Mouse (Mus musculus) liver, embryonic 13.5 days (tissue): ENCODE results near the gene Slc17a4. TPM values are rescaled to one million over a fixed set of nuclear protein-coding genes. Genes with fewer than 3 reads are reported as not detected.
A peak's percentile ranks its signal among the peaks of the same experiment; 100 is the strongest.

ENCODE experiments used
- ATAC-seq: fragments of 200-750 bp; cut with Nextera tagmentation; 2 replicates; pipeline ENCODE4 v1.8.0; 2017; ENCODE audit warnings: low read depth, mild to moderate bottlenecking, moderate number of reproducible peaks, moderate library complexity
- DNase-seq: peaks from one replicate; pipeline ENCODE4 v3.0.0; 2022
- H3K27ac ChIP-seq: fragments of 300-500 bp; sonication (generic); 2 replicates; pipeline ENCODE4 v1.5.1; 2015; ENCODE audit warnings: moderate library complexity, mild to moderate bottlenecking, inconsistent platforms
- H3K27me3 ChIP-seq: fragments of 300-500 bp; sonication (generic); 2 replicates; pipeline ENCODE4 v1.6.1; 2015; ENCODE audit warnings: mild to moderate bottlenecking, inconsistent platforms
- H3K36me3 ChIP-seq: fragments of 300-500 bp; sonication (generic); 2 replicates; pipeline ENCODE4 v1.6.1; 2015; ENCODE audit warnings: mild to moderate bottlenecking, inconsistent platforms
- H3K4me1 ChIP-seq: fragments of 300-500 bp; sonication (generic); replicated peaks from 2 replicates; pipeline ENCODE4 v1.6.1; 2015; ENCODE audit warnings: inconsistent platforms
- H3K4me2 ChIP-seq: fragments of 300-500 bp; sonication (generic); 2 replicates; pipeline ENCODE4 v1.6.1; 2015; ENCODE audit warnings: inconsistent platforms, mild to moderate bottlenecking, moderate library complexity
- H3K4me3 ChIP-seq: fragments of 300-500 bp; sonication (generic); replicated peaks from 2 replicates; pipeline ENCODE4 v1.5.1; 2015; ENCODE audit warnings: mild to moderate bottlenecking, inconsistent platforms
- H3K9ac ChIP-seq: fragments of 300-500 bp; sonication (generic); 2 replicates; pipeline ENCODE4 v1.6.1; 2015; ENCODE audit warnings: mild to moderate bottlenecking, inconsistent platforms
- H3K9me3 ChIP-seq: fragments of 300-500 bp; sonication (generic); replicated peaks from 2 replicates; pipeline ENCODE4 v1.6.1; 2016; ENCODE audit warnings: inconsistent platforms
- WGBS: fragments of 180-500 bp; shearing (Covaris S2); methylation state at CpG from one replicate; pipeline ENCODE4 v1.1.7; 2015; ENCODE audit not compliant: insufficient replicate concordance; 5-methylcytosine and 5-hydroxymethylcytosine counted together
- polyA plus RNA-seq: library from polyadenylated mRNA; unstranded; fragments of >200 nt; fragmentation: Nextera tagmentation; extraction: Ambion mirVana; gene quantifications from 2 replicates; pipeline ENCODE4 v1.2.1, GENCODE M21; 2015

Slc17a4 gene
- polyA plus RNA-seq, 1 experiment from 2014 or later = 0.06 TPM

GRCm38 (mm10) chr13:23930461-23930860 is 15.7 kb upstream of the Slc17a4 start:
- Histone ChIP-seq H3K4me3 (no peak overlapping the region), H3K36me3 (no peaks in the 10 kb centered on the region), H3K27me3 (no peaks in the 10 kb centered on the region), H3K9me3 (no peaks in the 10 kb centered on the region), H3K27ac (no peak overlapping the region), H3K9ac (no peak overlapping the region), H3K4me1 (peaks cover 7% of the 10 kb centered on the region), H3K4me2 (no peak overlapping the region)
- DNase-seq = no peak
- 75% methylated on average over 9 of the region's 9 CpGs for WGBS
- ATAC-seq = no peak

- Histone ChIP-seq H3K27me3 (no peaks in the 10 kb centered on the region), H3K9me3 (no peaks in the 10 kb centered on the region), H3K9ac (no peak overlapping the region), H3K27ac (no peak overlapping the region), H3K4me3 (no peak overlapping the region), H3K36me3 (no peaks in the 10 kb centered on the region), H3K4me1 (peaks cover 7% of the 10 kb centered on the region), H3K4me2 (no peak overlapping the region)
- DNase-seq (no peak), ATAC-seq (peak; percentile 51)
- WGBS = 27% methylated on average over 3 of the region's 3 CpGs
Observed at GRCm38 (mm10) chr13:23928637-23929036, 13.8 kb upstream of the Slc17a4 start.

- 63% methylated on average over 2 of the region's 2 CpGs for WGBS
- Histone ChIP-seq H3K4me1 (peaks cover 7% of the 10 kb centered on the region), H3K4me2 (no peak overlapping the region)
Observed at GRCm38 (mm10) chr13:23925792-23926191, 11.0 kb upstream of the Slc17a4 start.

GRCm38 (mm10) chr13:23917674-23918073 is 2.9 kb upstream of the Slc17a4 start:
- Histone ChIP-seq H3K4me2 (no peak overlapping the region), H3K9me3 (no peaks in the 10 kb centered on the region), H3K4me1 (peaks cover 37% of the 10 kb centered on the region), H3K4me3 (no peak overlapping the region), H3K27ac (no peak overlapping the region), H3K27me3 (no peaks in the 10 kb centered on the region), H3K9ac (no peak overlapping the region), H3K36me3 (no peaks in the 10 kb centered on the region)
- no peak for ATAC-seq
- DNase-seq = no peak
- WGBS = 26% methylated on average over 4 of the region's 4 CpGs

More at GRCm38 (mm10) chr13:23925792-23926191, 11.0 kb upstream of the Slc17a4 start:
- no peak overlapping the region for H3K4me3 ChIP-seq
- H3K27ac ChIP-seq = no peak overlapping the region
- no peaks in the 10 kb centered on the region for H3K9me3 ChIP-seq
- DNase-seq = no peak
- H3K27me3 ChIP-seq = no peaks in the 10 kb centered on the region
- no peak for ATAC-seq
- no peaks in the 10 kb centered on the region for H3K36me3 ChIP-seq
- no peak overlapping the region for H3K9ac ChIP-seq

- Histone ChIP-seq H3K9ac (no peak overlapping the region), H3K4me3 (no peak overlapping the region), H3K4me2 (no peak overlapping the region), H3K4me1 (peaks cover 37% of the 10 kb centered on the region), H3K9me3 (no peaks in the 10 kb centered on the region), H3K27me3 (no peaks in the 10 kb centered on the region), H3K27ac (no peak overlapping the region), H3K36me3 (no peaks in the 10 kb centered on the region)
- 58% methylated on average over 1 of the region's 1 CpGs for WGBS
- DNase-seq = no peak
- no peak for ATAC-seq
Observed at GRCm38 (mm10) chr13:23916132-23916531, 1.3 kb upstream of the Slc17a4 start.

- Histone ChIP-seq H3K27me3 (no peaks in the 10 kb centered on the region), H3K4me1 (peaks cover 53% of the 10 kb centered on the region), H3K9ac (no peak overlapping the region; the same call in 1 of the 2 replicates), H3K4me2 (no peak overlapping the region), H3K36me3 (no peaks in the 10 kb centered on the region), H3K4me3 (no peak overlapping the region), H3K9me3 (no peaks in the 10 kb centered on the region), H3K27ac (peak overlapping the region; percentile 52)
- ATAC-seq (peak; percentile 83), DNase-seq (peak; percentile 11)
- WGBS = 3% methylated on average over 6 of the region's 6 CpGs
Observed at GRCm38 (mm10) chr13:23913791-23914306, 960 bp downstream of the Slc17a4 start.

GRCm38 (mm10) chr13:23911335-23911734 is 3.5 kb downstream of the Slc17a4 start:
- 33% methylated on average over 5 of the region's 5 CpGs for WGBS
- no peaks in the 10 kb centered on the region for H3K27me3 ChIP-seq
- H3K4me1 ChIP-seq = peaks cover 50% of the 10 kb centered on the region
- H3K9me3 ChIP-seq = no peaks in the 10 kb centered on the region
- ATAC-seq = no peak
- H3K4me2 ChIP-seq = no peak overlapping the region
- H3K4me3 ChIP-seq = no peak overlapping the region
- no peak overlapping the region for H3K27ac ChIP-seq
- DNase-seq = no peak
- H3K36me3 ChIP-seq = no peaks in the 10 kb centered on the region
- no peak overlapping the region for H3K9ac ChIP-seq

GRCm38 (mm10) chr13:23910121-23910520 is 4.7 kb downstream of the Slc17a4 start:
- Histone ChIP-seq H3K27ac (no peak overlapping the region), H3K27me3 (no peaks in the 10 kb centered on the region), H3K4me1 (peaks cover 39% of the 10 kb centered on the region), H3K4me2 (no peak overlapping the region), H3K36me3 (no peaks in the 10 kb centered on the region), H3K4me3 (no peak overlapping the region), H3K9ac (no peak overlapping the region), H3K9me3 (no peaks in the 10 kb centered on the region)
- ATAC-seq (no peak), DNase-seq (no peak)
- WGBS = 41% methylated on average over 5 of the region's 5 CpGs

GRCm38 (mm10) chr13:23906906-23907305 is 7.9 kb downstream of the Slc17a4 start:
- Histone ChIP-seq H3K4me3 (no peak overlapping the region), H3K27me3 (no peaks in the 10 kb centered on the region), H3K9ac (no peak overlapping the region), H3K4me2 (no peak overlapping the region), H3K9me3 (no peaks in the 10 kb centered on the region), H3K36me3 (no peaks in the 10 kb centered on the region), H3K27ac (no peak overlapping the region), H3K4me1 (peaks cover 17% of the 10 kb centered on the region)
- DNase-seq (no peak), ATAC-seq (no peak)
- WGBS = 77% methylated on average over 5 of the region's 5 CpGs

- H3K36me3 ChIP-seq = no peaks in the 10 kb centered on the region
- WGBS = 16% methylated on average over 6 of the region's 6 CpGs
- H3K4me1 ChIP-seq = no peaks in the 10 kb centered on the region
- no peaks in the 10 kb centered on the region for H3K27me3 ChIP-seq
- H3K27ac ChIP-seq = no peak overlapping the region
- DNase-seq (no peak), ATAC-seq (no peak)
- H3K4me3 ChIP-seq = no peak overlapping the region
- no peak overlapping the region for H3K9ac ChIP-seq
- no peak overlapping the region for H3K4me2 ChIP-seq
- H3K9me3 ChIP-seq = no peaks in the 10 kb centered on the region
Observed at GRCm38 (mm10) chr13:23898242-23898641, 16.6 kb downstream of the Slc17a4 start.

GRCm38 (mm10) chr13:23893269-23893593 is 21.6 kb downstream of the Slc17a4 start:
- no peak for ATAC-seq
- Histone ChIP-seq H3K36me3 (no peaks in the 10 kb centered on the region), H3K27me3 (no peaks in the 10 kb centered on the region), H3K4me3 (no peak overlapping the region), H3K9ac (no peak overlapping the region), H3K27ac (no peak overlapping the region), H3K9me3 (no peaks in the 10 kb centered on the region), H3K4me2 (no peak overlapping the region), H3K4me1 (no peaks in the 10 kb centered on the region)
- no peak for DNase-seq
- WGBS = 23% methylated on average over 4 of the region's 4 CpGs

- Histone ChIP-seq H3K27ac (no peak overlapping the region), H3K4me3 (no peak overlapping the region), H3K9ac (no peak overlapping the region), H3K4me1 (no peaks in the 10 kb centered on the region), H3K36me3 (no peaks in the 10 kb centered on the region), H3K9me3 (no peaks in the 10 kb centered on the region), H3K4me2 (no peak overlapping the region), H3K27me3 (no peaks in the 10 kb centered on the region)
- WGBS = 32% methylated on average over 9 of the region's 9 CpGs
- DNase-seq (no peak), ATAC-seq (no peak)
Observed at GRCm38 (mm10) chr13:23892592-23893268, 22.1 kb downstream of the Slc17a4 start.
